Mouse (Mus musculus) kidney, embryonic 16.5 days (tissue): ENCODE data around the gene Specc1l. TPM values are rescaled to one million over a fixed set of nuclear protein-coding genes. Genes with fewer than 3 reads are reported as not detected.
"Not testable (repeated sequence)": the region's sequence is repeated elsewhere in the genome, so short reads cannot be mapped to it uniquely, and the experiment has no call there.

ENCODE experiments used
- ATAC-seq: fragments of 200-750 bp; cut with Nextera tagmentation; 2 replicates; pipeline ENCODE4 v1.8.0; 2017; ENCODE audit warnings: moderate TSS enrichment; ENCODE audit not compliant: low FRiP score, low TSS enrichment
- H3K27ac ChIP-seq: fragments of 300-500 bp; sonication (generic); 2 replicates; pipeline ENCODE4 v1.5.1; 2014; ENCODE audit warnings: low read length
- H3K27me3 ChIP-seq: fragments of 300-500 bp; sonication (generic); 2 replicates; pipeline ENCODE4 v1.6.1; 2014; ENCODE audit warnings: low read length, control low read depth, mixed read lengths; ENCODE audit not compliant: insufficient read depth
- H3K36me3 ChIP-seq: fragments of 300-500 bp; sonication (generic); 2 replicates; pipeline ENCODE4 v1.6.1; 2014; ENCODE audit warnings: low read length, control low read depth, mixed read lengths; ENCODE audit not compliant: insufficient read depth
- H3K4me1 ChIP-seq: fragments of 300-500 bp; sonication (generic); 2 replicates; pipeline ENCODE4 v1.6.1; 2014; ENCODE audit warnings: low read length, control low read depth, mixed read lengths; ENCODE audit not compliant: insufficient read depth
- H3K4me2 ChIP-seq: fragments of 300-500 bp; sonication (generic); replicated peaks from 2 replicates; pipeline ENCODE4 v1.6.1; 2014; ENCODE audit warnings: low read depth, low read length
- H3K4me3 ChIP-seq: fragments of 300-500 bp; sonication (generic); 2 replicates; pipeline ENCODE4 v1.5.1; 2014; ENCODE audit warnings: mild to moderate bottlenecking, low read length
- H3K9ac ChIP-seq: fragments of 300-500 bp; sonication (generic); replicated peaks from 2 replicates; pipeline ENCODE4 v1.6.1; 2014; ENCODE audit warnings: low read length
- H3K9me3 ChIP-seq: fragments of 300-500 bp; sonication (generic); 2 replicates; pipeline ENCODE4 v1.6.1; 2016; ENCODE audit warnings: low read length, control low read depth
- WGBS: fragments of 180-500 bp; shearing (Covaris S2); extraction: QIAGEN DNeasy Blood & Tissue Kit; methylation state at CpG from one replicate; pipeline ENCODE4 v1.1.7; 2014; 5-methylcytosine and 5-hydroxymethylcytosine counted together
- polyA plus RNA-seq: library from polyadenylated mRNA; unstranded; fragments of >200 nt; fragmentation: Nextera tagmentation; extraction: Ambion mirVana; gene quantifications from 2 replicates; pipeline ENCODE4 v1.2.1, GENCODE M21; 2015

The Specc1l gene
- polyA plus RNA-seq, 1 experiment from 2014 or later: 33.4 TPM

DNA sequence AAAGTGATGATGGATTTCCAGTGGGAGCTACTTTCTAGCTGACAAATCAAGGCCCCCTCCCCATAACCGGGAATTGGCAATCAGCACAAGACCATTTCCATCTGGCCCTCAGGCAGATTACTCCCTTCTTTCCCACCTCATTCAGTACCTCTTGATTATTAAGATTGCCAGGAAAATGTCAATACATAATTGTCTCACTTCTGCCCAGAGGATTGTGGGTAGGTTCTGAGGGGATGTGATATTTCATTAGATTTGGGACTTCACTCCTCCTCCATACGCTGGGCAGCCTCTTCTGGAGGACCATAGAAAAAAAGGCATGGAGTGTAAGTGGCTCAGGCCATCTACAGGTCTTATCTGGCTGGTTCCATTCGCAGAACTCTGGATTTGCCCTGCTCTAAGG is 120.4 kb downstream of the Specc1l start:
- Histone ChIP-seq H3K9me3 (no peaks in the 10 kb centered on the region), H3K4me1 (peaks cover 12% of the 10 kb centered on the region; the same call in 1 of the 2 replicates), H3K36me3 (no peaks in the 10 kb centered on the region), H3K27me3 (no peaks in the 10 kb centered on the region), H3K4me2 (no peak overlapping the region), H3K27ac (no peak overlapping the region), H3K9ac (no peak overlapping the region), H3K4me3 (no peak overlapping the region)
- 77% methylated on average over 3 of the region's 3 CpGs for WGBS
- no peak for ATAC-seq

DNA sequence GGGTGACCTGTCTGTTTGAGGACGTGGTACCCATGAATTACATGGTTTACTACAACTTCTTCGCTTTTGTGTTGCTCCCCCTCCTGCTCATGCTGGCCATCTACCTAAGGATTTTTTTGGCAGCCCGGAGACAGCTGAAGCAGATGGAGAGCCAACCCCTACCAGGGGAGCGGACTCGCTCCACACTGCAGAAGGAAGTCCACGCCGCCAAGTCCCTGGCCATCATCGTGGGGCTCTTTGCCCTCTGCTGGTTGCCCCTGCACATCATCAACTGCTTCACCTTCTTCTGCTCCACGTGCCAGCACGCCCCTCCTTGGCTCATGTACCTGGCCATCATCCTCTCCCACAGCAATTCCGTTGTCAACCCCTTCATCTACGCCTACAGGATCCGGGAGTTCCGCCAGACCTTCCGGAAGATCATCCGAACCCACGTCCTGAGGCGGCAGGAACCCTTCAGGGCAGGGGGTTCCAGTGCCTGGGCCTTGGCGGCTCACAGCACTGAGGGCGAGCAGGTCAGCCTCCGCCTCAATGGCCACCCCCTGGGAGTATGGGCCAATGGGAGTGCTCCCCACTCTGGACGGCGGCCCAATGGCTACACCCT is 121.4 kb downstream of the Specc1l start:
- Histone ChIP-seq H3K27ac (no peak overlapping the region), H3K9me3 (no peaks in the 10 kb centered on the region), H3K4me2 (no peak overlapping the region), H3K27me3 (no peaks in the 10 kb centered on the region), H3K4me1 (peaks cover 10% of the 10 kb centered on the region; the same call in 1 of the 2 replicates), H3K9ac (no peak overlapping the region), H3K4me3 (no peak overlapping the region), H3K36me3 (no peaks in the 10 kb centered on the region)
- 95% methylated on average over 23 of the region's 23 CpGs for WGBS
- ATAC-seq: no peak

- Histone ChIP-seq H3K27me3 (no peaks in the 10 kb centered on the region), H3K9me3 (no peaks in the 10 kb centered on the region), H3K9ac (no peak overlapping the region), H3K4me1 (peaks cover 10% of the 10 kb centered on the region; the same call in 1 of the 2 replicates), H3K36me3 (no peaks in the 10 kb centered on the region), H3K4me2 (no peak overlapping the region), H3K27ac (no peak overlapping the region), H3K4me3 (no peak overlapping the region)
- WGBS: 52% methylated on average over 7 of the region's 7 CpGs
- no peak; the same call in 1 of the 2 replicates for ATAC-seq
These were observed 122.3 kb downstream of the Specc1l start for GRCm38 (mm10) chr10:75334175-75334574.

- Histone ChIP-seq H3K9ac (no peak overlapping the region), H3K27me3 (no peaks in the 10 kb centered on the region), H3K4me2 (no peak overlapping the region), H3K4me1 (peaks cover 10% of the 10 kb centered on the region; the same call in 1 of the 2 replicates), H3K36me3 (no peaks in the 10 kb centered on the region), H3K9me3 (no peaks in the 10 kb centered on the region), H3K4me3 (no peak overlapping the region), H3K27ac (no peak overlapping the region)
- no peak for ATAC-seq
- WGBS: 73% methylated on average over 6 of the region's 6 CpGs
These were observed 123.2 kb downstream of the Specc1l start for GRCm38 (mm10) chr10:75335075-75335474.

- Histone ChIP-seq H3K9me3 (no peaks in the 10 kb centered on the region), H3K4me3 (no peak overlapping the region), H3K9ac (no peak overlapping the region), H3K27me3 (no peaks in the 10 kb centered on the region), H3K4me2 (no peak overlapping the region), H3K36me3 (no peaks in the 10 kb centered on the region), H3K4me1 (peaks cover 10% of the 10 kb centered on the region; the same call in 1 of the 2 replicates), H3K27ac (no peak overlapping the region)
- 60% methylated on average over 10 of the region's 10 CpGs for WGBS
- no peak; the same call in 1 of the 2 replicates for ATAC-seq
These were observed 125.4 kb downstream of the Specc1l start for GRCm38 (mm10) chr10:75337231-75337630.

- Histone ChIP-seq H3K9ac (no peak overlapping the region), H3K9me3 (no peaks in the 10 kb centered on the region), H3K4me2 (no peak overlapping the region), H3K36me3 (no peaks in the 10 kb centered on the region), H3K4me3 (no peak overlapping the region), H3K4me1 (peaks cover 7% of the 10 kb centered on the region; the same call in 1 of the 2 replicates), H3K27me3 (no peaks in the 10 kb centered on the region), H3K27ac (no peak overlapping the region)
- 77% methylated on average over 5 of the region's 5 CpGs for WGBS
- no peak for ATAC-seq
These were observed 127.0 kb downstream of the Specc1l start for GRCm38 (mm10) chr10:75338852-75339251.

DNA sequence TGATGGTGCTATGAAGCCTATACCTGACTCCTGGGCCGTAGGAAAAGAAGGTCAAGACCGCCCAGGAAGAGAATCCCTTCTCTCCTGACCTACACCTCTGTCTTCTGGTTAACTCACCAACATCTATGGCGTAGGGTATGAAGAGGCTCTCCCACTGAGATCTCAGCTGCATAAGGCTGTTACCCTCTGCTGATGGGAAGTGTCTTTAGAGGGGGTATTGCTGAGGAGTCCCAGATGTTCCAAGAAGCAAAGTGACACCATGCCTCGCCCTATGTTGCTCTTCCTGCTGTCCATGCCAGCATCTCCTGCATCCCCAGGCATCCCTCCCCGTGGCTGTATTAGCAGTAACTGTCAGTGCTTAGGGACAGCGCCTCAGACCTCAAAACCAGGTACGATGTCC is 127.5 kb downstream of the Specc1l start:
- Histone ChIP-seq H3K27ac (no peak overlapping the region), H3K9ac (no peak overlapping the region), H3K4me3 (no peak overlapping the region), H3K27me3 (no peaks in the 10 kb centered on the region), H3K36me3 (no peaks in the 10 kb centered on the region), H3K4me2 (no peak overlapping the region), H3K9me3 (no peaks in the 10 kb centered on the region), H3K4me1 (peaks cover 7% of the 10 kb centered on the region; the same call in 1 of the 2 replicates)
- ATAC-seq: no peak
- 85% methylated on average over 7 of the region's 7 CpGs for WGBS

DNA sequence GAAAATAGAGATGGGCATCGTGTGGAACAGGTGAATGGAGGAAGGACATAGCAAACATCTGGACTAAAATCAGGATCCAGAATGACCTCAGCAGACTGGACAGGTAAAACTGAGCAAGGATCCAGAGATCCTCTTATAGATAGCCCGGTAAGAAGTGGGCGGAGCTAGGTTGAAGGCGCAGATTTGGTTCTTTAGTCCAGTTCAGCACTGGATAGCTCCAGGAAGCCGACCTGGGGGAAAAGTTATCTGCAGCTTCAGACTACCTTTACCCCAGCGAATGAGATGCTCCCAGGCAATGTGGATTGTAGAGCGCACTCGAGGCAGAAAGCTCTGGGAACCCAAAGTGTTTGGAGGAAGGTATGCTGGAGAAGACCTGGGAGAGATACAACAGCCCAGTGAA is 130.1 kb downstream of the Specc1l start:
- Histone ChIP-seq H3K4me2 (no peak overlapping the region), H3K36me3 (no peaks in the 10 kb centered on the region), H3K27me3 (no peaks in the 10 kb centered on the region), H3K9me3 (no peaks in the 10 kb centered on the region), H3K4me3 (no peak overlapping the region), H3K4me1 (peaks cover 2% of the 10 kb centered on the region; the same call in 1 of the 2 replicates), H3K27ac (no peak overlapping the region), H3K9ac (no peak overlapping the region)
- ATAC-seq: 0 out of 2 replicates have a peak, but pooled peaks have one; percentile 19
- WGBS: 34% methylated on average over 8 of the region's 8 CpGs

- H3K27me3 ChIP-seq, H3K4me1 ChIP-seq, H3K9me3 ChIP-seq, H3K9ac ChIP-seq, H3K4me2 ChIP-seq, ATAC-seq, H3K36me3 ChIP-seq, H3K27ac ChIP-seq, H3K4me3 ChIP-seq: not testable (repeated sequence)
- 71% methylated on average over 1 of the region's 1 CpGs for WGBS
These were observed 132.7 kb downstream of the Specc1l start for GRCm38 (mm10) chr10:75344563-75344962.

GRCm38 (mm10) chr10:75345265-75345664 is 133.4 kb downstream of the Specc1l start:
- WGBS: 69% methylated on average over 2 of the region's 2 CpGs
- H3K4me1 ChIP-seq: no peaks in the 10 kb centered on the region

More at GRCm38 (mm10) chr10:75345265-75345664, 133.4 kb downstream of the Specc1l start:
- Histone ChIP-seq H3K9me3 (no peaks in the 10 kb centered on the region), H3K36me3 (no peaks in the 10 kb centered on the region), H3K27me3 (no peaks in the 10 kb centered on the region), H3K4me3 (no peak overlapping the region), H3K9ac (no peak overlapping the region), H3K27ac (no peak overlapping the region), H3K4me2 (no peak overlapping the region)
- ATAC-seq: no peak
